Mouse (Mus musculus): ENCODE measurements around the gene Lcp2.
"Not testable (repeated sequence)": the region's sequence is repeated elsewhere in the genome, so short reads cannot be mapped to it uniquely, and the experiment has no call there.

Lcp2 gene

GRCm38 (mm10) chr11:34086164-34086751 is 39.5 kb downstream of the Lcp2 start:
- no peak for DNase-seq (ENCODE audit: low spot score)

DNA sequence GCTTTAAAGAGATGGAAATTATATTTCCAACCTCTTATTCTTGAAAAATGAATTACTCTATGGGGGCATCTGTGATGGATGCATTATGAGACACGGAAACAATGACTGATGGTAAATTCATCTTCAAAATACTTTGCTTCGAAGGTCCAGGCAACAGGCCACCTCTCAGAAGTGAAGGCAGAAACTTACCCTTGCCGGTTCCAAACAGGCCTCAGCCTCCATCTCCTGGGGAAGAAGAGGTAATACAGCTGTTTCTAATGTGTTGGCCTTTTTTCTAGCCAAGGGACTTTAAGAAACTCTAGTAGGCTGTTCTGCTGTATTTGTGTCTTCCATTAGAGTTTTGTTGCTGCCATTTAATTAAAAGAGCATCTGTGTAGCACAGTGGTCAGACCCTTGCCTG is 40.3 kb downstream of the Lcp2 start:
- no peak for DNase-seq (ENCODE audit: low spot score)

DNA sequence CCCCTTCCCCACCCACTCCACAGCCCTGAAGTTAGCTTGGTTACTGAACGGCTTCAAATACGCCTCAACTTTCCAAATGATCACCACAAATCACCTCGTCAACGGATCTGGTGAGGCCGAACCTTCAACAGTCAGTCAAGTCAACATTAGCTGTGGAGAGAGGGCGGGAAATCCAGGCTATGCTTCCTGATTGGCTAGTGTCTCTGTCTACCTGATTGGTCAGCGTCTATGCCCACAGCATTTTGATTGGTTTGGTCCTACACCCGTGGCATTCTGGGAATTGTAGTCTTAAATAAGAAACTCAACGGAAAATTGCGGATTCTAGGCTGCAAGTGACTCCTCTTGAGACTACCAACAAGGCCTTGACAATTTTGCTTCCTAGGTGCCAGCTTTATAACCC is 51.7 kb downstream of the Lcp2 start, which contains the start of gene 4930469K13Rik:
TSS of gene 4930469K13Rik (minus strand) at position 133 of the 400 bp plus-strand sequence.
- DNase-seq (ENCODE audit: low spot score), result peak; percentile 84

DNA sequence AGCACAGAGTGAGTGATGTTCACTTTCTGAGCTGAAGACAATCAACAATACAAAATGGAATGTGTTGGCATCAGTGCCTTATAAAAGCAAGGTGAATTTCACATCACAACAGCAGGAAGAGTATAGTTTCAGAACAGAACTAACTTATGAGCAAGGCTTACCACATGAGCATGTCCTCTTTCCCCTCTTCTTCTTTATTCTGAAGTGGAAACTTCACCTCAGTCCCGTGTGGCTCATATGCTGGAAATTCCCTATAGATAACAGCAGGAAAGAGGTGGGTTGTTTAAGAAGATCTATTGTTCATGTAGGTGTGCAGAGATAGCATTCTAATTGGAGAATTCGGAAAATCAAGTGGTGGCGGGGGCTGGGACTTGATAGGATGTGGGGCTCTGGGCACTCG is 55.1 kb downstream of the Lcp2 start:
- no peak for DNase-seq (ENCODE audit: low spot score)

DNA sequence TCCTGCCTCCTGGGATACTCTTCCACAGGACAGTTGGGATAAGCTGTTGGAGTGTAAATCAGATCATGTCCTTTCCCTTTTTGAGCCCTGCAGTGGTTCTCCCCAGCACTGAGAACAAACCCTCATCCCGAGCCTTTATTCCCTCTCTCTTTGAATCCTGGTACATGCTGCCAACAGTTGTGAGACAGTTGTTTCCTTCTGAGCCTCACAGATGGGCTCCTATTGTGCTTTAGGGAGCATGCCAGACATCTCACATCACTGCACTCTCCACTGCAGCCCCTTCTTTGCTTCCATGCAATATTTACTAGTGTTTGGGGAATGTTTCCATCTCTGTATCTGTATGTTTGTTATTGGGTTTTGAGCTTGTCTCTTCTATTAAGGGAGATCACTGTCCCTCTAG is 58.2 kb downstream of the Lcp2 start:
- no peak for DNase-seq (ENCODE audit: low spot score)

GRCm38 (mm10) chr11:34109260-34109659 is 62.5 kb downstream of the Lcp2 start:
- no peak for DNase-seq (ENCODE audit: low spot score)

GRCm38 (mm10) chr11:34111940-34112339 is 65.2 kb downstream of the Lcp2 start:
- DNase-seq (ENCODE audit: low spot score), result no peak

GRCm38 (mm10) chr11:34112781-34113380 is 66.2 kb downstream of the Lcp2 start:
- no peak for DNase-seq (ENCODE audit: low spot score)

GRCm38 (mm10) chr11:34113760-34114159 is 67.0 kb downstream of the Lcp2 start:
- DNase-seq (ENCODE audit: low spot score), result peak; percentile 24

DNA sequence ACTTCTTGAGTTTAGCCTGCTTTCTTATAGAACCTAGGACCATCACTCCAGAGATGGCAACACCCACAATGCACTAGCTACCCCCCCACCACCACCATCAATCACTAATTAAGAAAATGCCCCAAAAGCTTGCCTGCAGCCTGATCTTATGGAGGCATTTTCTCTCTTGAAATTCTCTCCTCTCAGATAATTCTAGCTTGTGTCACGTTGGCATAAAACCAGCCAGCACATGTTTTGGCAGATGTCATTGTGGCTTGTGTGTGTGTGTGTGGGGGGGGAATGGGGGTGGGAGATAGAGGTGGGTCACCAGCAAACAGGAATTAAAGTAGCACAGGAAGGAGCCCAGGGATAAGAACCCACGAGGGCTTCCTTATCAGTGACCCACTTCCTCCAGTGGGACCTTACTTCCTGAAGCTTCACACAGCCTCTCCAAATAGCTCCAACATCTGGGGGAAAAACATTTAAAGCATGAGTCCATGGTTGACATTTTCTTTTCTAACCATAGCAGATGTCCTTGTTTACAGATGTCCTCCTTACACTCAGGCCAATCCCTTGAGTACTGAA is 69.9 kb downstream of the Lcp2 start:
- no peak for DNase-seq (ENCODE audit: low spot score)

GRCm38 (mm10) chr11:34117581-34117980 is 70.9 kb downstream of the Lcp2 start:
- DNase-seq (ENCODE audit: low spot score), result no peak

DNA sequence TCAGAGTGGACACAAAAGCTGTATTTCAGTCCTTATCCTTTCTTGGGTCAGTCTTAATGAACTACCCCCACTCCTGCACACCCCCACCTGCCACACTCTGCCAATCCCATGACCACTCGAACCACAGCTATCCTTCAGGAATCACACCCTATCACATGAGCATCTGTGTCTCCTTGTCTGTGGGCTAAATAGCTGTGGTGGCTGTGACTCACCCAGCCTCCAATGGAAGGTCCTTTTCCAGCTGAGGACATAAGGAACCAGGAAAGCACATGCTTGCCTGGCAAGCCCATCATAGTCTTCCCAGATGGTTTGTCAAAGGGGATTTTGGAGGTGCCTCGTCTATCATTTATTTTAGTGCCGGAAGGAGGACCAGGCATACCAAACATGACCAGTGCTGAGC is 71.6 kb downstream of the Lcp2 start:
- DNase-seq (ENCODE audit: low spot score), result no peak

DNA sequence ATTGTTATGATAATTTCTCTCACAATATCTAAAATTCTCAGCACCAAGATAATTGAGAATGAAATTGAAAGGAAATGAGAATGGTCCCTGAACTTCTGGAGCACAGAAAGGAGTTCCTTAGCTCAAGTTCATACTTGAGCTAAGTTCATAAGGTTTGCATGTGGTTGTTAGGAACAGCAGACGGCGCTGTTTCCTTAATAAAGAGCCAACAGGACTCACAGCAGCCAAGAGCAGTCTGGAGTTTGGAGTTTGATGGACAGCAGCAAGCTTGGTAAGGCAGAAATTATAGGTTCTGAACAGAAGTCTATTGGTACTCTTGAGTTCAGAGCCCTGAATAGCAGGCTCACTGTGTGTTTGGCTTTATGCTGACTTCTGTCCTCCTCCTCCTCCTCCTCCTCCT is 76.4 kb downstream of the Lcp2 start:
- DNase-seq (ENCODE audit: low spot score), result no peak

DNA sequence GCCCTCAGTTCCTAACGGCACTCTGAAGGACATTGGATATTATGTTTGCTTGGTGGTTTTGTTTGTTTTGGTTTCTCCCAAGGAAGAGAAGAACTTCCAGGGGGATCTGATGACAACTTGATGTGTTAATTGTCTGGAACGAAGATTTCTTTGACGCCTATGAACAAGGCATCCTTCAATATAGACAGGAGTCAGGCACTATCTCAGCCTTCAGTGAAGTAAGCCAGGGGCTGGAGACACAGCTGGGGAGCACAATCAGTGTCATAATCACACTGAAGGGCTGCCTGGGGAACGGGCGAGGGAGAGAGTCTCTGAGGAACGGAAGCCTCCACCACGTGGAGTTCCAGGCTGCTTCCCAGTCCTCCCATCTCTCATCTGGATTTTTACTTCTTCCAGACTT is 78.1 kb downstream of the Lcp2 start:
- DNase-seq (ENCODE audit: low spot score), result no peak

DNA sequence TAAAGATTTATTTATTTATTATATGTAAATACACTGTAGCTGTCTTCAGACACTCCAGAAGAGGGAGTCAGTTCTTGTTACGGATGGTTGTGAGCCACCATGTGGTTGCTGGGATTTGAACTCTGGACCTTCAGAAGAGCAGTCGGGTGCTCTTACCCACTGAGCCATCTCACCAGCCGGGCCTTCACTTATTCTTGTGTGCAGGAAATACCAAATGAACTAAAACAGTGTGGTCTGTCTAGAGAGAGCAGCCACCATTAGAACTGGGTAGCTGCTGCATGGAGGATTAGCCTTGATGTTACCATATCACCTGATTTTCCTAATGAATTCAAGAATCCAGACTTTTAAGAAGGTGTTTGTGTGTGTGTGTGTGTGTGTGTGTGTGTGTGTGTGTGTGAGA is 79.0 kb downstream of the Lcp2 start:
- not testable (repeated sequence) for DNase-seq (ENCODE audit: low spot score)

DNA sequence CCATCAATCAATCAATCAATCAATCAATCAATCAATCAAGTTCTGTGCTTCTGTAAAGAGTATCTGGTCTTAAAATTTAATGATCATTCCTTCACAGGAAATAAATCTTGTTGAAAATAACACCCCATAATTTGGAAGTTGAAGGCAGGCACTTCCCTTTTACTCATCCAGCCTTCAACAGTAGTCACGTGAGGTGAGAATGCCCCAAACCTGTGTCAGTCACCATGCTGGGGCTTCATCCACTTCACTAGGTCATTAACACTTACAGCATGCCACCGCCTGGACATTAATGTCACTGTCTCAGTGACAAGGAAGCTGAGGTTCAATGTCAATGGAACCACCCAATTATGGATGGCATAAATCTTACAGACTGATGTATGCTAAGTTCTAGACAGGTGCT is 81.7 kb downstream of the Lcp2 start:
- DNase-seq (ENCODE audit: low spot score), result no peak

DNA sequence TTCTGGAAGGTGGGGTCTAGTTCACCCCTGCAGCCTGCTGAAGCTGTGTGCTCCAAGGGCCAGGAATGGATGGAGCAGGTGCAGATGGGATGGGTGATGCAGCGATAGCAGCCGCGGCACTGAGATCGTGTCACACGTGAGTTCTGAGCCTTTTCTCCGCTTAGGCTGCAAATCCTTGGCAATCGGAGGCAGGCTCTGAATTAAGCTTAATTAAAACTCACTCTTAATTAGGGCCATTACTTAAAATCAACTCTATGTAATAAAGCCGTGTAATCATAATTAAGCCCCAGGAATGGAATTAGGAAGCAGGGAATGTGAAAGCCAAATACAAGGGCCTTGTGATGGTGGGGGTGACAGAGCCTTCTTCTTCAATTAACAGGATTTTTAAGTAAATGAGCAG is 92.6 kb downstream of the Lcp2 start:
- no peak for DNase-seq (ENCODE audit: low spot score)

Measured in testis, postnatal 14 days (tissue).